Mouse (Mus musculus): ENCODE measurements at regions not wholly inside any gene's neighbourhood (a gene's known extent, or its start where the extent isn't known, plus 50 kb on each side); places are given as distances from the start of the nearest gene placed in this dataset.
A peak's percentile ranks its signal among the peaks of the same experiment; 100 is the strongest.

DNA sequence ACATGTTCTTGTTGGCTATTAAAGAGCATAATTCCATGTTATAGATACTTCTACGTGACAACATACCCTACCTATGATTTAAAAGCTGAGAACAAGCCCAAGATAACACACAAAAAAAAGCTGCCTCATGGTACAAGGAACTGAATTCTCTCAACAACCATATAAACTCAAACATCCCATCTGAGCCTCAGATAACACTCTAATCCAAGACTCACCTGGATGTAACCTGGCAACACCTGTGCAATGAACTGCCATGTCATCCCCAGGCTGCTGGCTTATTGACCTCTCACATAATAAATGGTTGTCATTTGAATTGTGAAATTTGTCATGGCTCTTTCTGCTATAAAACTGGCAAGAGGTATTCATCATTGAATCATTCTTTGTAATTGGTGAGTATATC lies 93.5 kb upstream of the Gm11146 start:
- DNase-seq (ENCODE audit: low read depth) = peak; percentile 92

- DNase-seq (ENCODE audit: low read depth) = peak; percentile 84
Observed at GRCm38 (mm10) chr16:77687056-77687839, 85.4 kb upstream of the Gm11146 start.

DNA sequence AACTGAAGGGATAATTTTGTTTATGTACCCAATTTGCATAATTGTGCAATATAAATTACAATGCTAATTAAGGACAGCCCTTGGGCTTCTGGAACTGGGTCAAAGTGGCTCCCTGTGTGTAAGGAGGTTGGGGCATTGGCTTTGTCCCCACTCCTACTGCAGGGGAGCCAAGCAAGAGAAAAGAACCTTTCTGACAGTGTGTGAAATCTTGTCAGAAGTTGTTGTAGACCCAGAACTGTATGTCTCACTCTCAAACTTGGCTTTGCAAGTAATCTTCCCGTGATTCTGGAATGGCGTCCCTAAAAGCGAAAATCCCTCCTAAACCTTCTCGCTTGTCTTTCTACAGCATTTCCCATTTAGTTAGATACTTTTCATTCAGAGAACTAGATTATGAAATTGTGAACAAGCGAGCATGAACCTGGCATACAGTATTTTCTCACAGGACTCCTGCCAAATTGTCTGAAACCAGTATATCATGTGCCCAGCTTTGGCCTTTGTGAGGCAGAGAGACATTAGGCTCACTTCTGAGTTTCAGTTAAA lies 83.8 kb upstream of the Gm11146 start:
- DNase-seq (ENCODE audit: low read depth) = peak; percentile 94

- DNase-seq (ENCODE audit: low read depth) = no peak
Observed at GRCm38 (mm10) chr16:77684521-77684920, 82.6 kb upstream of the Gm11146 start.

GRCm38 (mm10) chr16:77679234-77679633 lies 77.3 kb upstream of the Gm11146 start:
- DNase-seq (ENCODE audit: low read depth) = peak; percentile 61

DNA sequence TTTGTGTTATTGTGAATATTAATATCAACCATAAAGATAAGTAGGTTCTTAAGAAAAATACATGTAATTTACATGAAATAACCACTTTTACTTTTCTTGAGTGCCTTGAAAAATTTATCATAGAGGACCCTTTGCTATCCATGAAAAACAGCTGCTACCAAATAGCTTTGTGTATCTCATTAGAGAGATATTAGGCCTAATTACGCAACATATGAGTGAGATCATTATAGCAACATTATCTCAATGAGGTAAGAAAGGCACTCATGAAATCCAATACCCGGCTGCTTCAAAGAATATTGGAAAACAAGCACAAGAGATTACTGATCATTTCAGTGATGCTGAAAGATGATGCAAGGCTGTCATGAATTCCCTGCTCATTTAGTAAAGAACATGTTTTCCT lies 74.9 kb upstream of the Gm11146 start:
- no peak for DNase-seq (ENCODE audit: low read depth)

DNA sequence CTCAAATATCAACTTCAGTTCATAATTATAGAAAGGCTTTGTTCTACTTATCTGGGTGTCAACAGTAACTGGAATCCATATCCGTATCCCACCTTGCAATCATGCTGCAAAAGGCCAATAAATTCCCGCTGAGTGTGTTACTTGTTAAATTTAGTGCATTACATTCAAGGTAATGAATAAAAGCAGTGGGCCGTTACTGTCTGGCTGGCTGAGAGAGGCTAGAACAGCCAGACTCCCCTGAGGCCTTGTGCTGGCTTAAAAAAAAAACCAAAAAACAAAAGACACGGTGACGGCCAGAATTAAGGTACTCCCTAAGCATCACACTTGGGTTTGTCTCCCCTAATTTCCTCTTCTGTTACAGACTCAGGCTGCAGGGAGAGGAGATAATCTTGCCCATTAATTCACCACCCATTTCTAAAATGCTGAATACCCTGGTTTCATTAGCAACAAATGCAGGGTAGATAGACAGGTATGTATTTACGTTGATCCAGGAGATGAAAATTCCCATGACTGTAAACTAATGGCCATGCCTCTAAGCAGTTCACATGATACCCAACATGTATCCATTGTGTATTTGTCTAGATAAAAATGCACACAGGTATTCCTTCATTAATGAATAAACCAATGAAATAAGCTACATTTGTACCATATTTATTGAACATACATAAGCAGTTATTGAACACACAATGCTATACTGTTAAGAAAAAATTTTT lies 74.1 kb upstream of the Gm11146 start:
- no peak for DNase-seq (ENCODE audit: low read depth)

DNA sequence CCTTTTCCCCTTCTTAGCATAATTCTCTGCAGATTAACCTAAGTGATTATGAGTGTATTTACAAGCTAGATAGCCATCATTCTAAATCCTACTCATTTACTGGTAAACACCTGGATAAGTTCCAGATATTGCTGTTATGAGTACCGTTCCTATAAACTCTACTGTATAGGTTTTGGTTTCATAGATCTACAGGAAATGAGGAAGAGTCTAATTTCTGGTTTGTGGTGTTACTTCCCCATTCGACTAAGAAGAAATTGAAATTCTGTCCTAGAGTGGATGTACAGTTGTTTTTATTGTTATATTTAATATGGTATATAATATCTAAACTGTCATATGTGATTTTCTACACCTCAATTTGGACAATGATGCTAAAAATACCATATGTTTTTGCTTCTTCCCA lies 69.4 kb upstream of the Gm11146 start:
- no peak for DNase-seq (ENCODE audit: low read depth)

DNA sequence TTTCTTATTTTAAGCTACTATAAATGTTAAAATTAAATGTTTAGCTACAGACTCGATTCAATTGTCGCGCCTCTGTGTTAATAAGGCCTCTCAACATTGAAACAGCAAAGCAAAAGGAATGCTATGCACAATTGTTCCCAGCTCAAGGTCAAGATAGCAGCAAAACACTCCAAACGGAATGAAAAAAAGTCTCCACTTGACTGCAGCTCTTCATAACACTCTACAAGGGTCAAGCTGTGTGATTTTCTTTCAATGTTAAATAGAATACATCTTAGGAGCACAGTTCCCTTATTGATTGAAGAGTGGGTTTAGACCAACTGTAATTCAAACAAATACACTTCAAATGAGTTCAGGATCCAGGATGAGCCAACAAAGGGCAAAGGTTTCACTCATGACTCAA lies 63.9 kb upstream of the Gm11146 start:
- DNase-seq (ENCODE audit: low read depth) = no peak

DNA sequence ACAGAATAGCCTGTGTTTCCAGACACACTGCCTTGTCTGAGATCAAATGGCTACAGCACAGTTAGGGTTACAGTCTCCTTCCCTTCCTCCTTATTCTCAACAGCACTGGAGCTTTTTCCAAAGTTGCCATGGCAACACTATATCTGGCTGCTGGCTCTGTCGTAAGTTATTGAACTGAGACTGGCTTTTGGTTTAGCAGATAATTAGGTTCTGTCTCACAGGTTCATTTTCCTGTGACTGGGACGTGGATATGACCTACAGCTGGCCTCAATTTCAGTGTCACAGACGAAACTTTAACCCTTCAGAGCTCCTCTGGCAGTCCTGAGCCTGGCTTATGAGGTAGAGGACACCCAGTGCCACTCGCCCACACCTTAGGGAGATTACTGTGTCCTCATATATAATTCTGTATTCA lies 60.2 kb upstream of the Gm11146 start:
- DNase-seq (ENCODE audit: low read depth) = no peak

GRCm38 (mm10) chr16:77653306-77653705 lies 51.4 kb upstream of the Gm11146 start:
- no peak for DNase-seq (ENCODE audit: low read depth)

Data from gonadal fat pad, adult 2 months (tissue).